Mouse (Mus musculus) T-helper 2 cell (primary cell): ENCODE data around the gene Ctdspl.

Source experiments
- in situ Hi-C: fragments of 300-600 bp; cut with MboI, MseI; formaldehyde crosslinking; loops from one replicate; pipeline ENCODE4 v1.15.1; 2025; ENCODE audit warnings: high pct_unique_total_duplicates

Gene Ctdspl

DNA sequence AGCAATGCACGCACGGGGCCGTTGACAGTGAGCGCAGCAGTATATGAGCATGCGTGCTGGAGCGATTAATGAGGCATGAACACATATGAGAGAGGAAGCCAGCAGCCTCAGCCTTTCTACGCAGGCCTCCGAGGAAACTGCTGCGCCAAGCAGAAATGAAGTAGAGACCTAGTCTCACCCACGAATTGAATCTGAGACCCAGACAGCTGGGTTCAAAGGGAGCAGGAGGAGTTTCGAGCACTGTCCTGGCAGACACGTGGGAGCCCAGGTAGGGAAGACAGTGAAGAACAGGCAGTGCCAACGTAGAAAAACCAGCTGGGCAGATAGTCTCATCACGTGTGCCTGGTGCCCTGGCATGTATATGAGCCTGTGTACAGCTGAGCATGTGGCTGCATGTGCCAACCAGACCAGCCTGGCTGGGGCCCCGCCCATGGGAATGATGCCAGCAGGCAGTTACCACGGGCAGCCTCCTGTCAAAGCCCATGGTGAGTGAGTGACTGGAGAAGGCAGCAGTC lies 6.5 kb upstream of the Ctdspl start:
- in situ Hi-C loops, result loop anchor here (5.0 kb wide), 1 partner anchor 148 kb away; no protein-coding TSS in a partner anchor

DNA sequence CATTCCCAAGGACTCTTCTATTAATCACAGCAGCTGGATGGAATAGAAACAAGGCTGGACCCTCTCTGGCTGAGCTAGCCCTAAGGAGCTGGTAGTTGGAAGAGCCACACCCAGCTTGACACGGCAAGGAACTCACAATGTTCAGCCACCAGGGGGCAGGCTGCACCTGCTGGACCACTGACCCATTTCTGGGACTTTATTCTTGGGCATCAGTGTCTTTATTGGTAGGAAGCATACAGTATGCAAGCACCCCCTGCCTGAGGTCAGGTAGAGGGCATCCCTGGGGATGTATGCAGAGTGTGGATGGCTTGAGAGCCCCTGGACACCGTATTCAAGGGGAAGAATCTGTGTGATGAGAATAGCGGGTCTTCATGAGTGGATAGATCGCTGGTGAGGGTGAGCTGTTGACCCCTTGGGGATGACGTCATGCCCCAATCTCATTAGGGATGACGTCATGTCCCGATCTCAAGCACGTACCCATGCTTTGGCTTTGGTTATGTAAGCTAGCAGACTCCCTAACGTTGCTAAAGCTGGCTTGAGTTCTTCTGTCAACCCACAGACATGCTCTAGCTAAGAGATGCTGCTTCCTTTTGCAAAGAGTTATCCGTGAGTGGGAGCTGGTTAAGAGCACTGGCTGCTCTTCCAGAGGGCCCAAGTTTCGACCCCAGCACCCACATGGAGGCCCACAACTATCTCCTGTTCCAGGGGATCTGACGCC lies 5.3 kb upstream of the Ctdspl start:
- in situ Hi-C loops, result loop anchor here (5.0 kb wide), 1 partner anchor 146 kb away; no protein-coding TSS in a partner anchor

DNA sequence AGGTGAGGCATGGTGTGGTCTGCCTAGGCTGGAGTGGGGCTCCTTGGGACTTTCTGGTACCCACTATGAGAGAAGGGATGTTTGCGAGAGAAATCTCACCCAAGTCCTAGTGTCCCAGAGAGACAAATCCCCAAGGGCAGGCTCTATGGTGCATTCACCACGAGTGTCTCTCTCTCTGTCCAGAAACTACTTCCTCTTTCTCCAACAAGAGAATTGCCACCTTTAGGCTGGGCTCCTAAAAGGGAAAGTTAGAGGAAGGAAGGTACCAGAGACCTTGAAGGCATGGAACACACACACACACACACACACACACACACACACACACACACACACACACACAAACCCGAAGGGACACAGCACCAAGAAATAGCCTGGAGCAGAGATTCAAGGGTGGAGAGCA lies 4.3 kb upstream of the Ctdspl start:
- in situ Hi-C loops, result loop anchor here (5.0 kb wide), 1 partner anchor 145 kb away; no protein-coding TSS in a partner anchor

DNA sequence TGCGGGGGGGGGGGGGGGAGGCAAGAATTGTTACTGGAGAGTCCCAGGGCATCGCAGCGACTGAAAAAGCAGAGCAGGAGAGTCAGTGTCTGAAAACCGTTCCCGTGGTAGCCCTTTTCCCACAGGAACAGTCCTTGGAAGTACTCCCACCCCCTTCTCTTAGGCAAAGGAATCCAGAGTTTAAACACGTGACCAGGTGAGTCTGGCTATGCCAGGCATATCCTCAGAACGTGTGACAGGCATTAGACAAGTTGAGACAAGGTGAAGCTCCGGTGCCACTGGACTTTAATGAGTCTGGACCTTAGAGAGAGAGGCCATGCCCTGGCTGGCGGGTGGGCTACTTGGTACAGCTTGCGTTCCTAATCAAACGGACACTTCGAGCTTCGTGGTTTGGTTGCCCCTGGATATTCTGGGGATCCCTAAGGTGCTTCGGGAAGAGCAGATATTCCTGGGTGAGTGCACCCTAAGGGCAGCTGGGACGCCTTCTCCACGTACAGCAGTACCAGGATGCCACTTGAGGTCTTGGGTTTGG lies 1.6 kb upstream of the Ctdspl start:
- in situ Hi-C loops, result loop anchor here (5.0 kb wide), 1 partner anchor 143 kb away; no protein-coding TSS in a partner anchor

DNA sequence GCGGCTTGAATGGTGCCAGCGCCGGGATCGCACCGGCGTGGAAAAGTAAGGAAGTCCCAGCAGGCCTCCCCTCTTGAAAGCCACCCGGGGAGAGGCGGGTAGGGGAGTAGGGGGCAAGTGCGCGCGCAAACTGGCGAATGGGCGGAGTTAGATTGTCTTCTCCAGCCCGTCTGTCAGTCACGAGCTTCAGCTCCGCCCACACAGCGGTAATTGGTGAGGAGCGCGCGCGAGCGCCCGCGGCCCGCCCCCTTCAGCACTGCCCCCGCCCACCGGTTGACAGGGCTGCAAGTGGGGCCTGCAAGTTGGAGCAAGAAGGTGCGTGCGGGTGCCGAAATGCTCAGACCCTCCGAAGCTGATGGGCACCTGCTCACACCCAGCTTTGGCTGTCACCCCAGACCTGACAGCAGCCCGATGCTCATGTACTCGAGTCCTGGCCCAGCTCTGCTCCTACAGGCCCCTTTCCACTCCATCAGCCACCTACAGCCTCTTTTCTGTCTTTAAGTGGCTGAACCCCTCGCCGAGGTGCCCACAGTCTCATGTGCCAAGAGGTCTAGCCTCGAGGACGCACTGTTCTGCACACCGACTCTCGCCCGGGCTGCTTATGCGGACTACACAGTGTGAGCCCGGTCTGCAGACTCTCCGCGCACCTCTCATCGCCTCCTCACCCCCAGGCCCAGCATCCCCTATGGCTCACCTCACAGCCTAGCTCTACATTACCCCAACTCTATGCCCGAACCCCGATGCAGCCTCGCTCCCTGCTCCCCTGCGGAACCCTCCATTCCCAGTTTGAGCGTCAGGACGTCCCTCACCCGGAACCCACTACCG lies 755 bp upstream of the Ctdspl start:
- in situ Hi-C loops, result no loop called here

DNA sequence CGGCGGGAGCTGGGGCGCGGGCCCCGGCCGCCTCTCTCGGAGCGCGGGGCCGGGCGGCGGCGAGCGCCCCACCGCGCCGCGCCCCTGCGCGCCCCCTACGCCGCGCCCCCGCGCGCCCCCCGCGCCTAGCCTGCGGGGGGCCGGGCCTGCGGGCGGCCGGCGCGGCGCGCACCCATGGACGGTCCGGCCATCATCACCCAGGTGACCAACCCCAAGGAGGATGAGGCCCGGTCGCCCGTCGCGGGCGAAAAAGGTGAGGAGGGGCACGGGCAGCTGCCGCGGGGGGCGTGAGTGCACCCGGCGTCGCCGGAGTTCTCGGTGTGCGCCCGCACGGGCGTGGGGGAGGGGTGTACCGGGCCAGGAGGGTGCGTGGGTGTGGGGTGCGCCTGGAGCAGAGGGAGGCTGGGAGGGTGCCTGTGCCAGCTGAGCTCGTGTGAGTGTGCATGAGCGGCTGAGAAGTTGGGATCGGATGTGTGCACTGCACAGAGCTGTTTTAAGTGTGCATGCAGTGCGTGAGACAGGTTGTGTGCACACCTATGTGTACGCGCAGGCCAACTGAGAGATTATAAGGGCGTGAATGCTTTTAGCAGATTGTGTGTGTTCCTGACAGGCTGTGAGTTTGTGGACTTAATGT lies 552 bp downstream of the Ctdspl start:
- in situ Hi-C loops, result no loop called here

DNA sequence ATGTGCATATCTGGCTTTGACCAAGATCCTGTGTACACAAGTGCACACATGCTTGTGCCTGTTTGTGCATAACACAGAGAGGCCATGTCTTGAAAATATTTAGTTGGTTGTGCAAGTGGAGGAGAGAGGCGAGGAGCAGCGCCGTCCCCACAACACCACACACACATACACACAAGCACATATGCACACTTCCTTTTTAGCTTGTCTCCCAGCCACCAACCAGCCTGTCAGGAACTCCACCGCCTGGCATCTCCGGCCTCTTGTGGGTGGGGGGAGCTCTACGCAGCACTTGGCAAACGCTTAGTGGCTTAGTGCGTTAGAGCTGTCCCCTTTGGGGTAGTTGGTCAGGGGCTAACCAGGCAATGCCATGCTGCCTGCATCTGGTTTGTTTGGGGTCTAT lies 1.2 kb downstream of the Ctdspl start:
- in situ Hi-C loops, result no loop called here

DNA sequence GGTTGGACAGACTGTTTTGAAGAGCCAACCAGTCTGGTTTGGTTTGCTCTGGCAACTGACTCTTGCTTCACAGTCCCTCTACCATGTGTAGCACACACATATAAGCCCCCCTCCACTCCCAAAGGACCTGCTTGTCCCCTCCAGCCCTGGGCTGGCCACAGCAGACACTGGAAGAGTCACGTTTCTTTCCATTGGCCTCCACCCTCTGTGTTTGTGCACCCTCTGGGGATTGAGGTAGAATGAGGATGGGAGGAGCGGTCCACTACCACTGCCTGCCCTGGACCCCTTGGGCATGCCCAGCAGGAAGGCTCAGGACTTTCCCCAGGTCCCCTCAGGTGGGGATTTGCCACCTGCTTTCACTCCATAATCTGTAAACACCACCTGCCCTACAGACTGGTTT lies 1.8 kb downstream of the Ctdspl start:
- in situ Hi-C loops, result no loop called here

DNA sequence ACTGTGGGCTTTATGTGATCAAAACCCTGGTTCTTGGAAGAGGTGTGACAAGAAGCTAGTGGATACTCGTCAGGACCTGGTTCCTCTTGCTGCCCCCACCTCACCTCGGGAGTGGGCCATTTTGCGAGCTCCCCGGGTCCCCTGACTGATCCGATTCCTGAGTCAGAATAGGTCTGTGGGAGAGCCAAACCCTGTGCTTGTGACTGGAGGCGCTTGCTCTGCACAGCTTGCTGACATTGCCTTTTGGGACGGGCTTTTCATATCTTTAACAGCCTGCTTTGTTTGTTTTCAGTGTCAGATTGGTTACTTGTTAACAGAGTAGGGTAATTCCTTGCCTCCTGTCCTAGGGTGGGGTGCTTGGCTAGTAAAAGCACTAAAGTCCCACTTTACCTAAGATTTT lies 2.4 kb downstream of the Ctdspl start:
- in situ Hi-C loops, result no loop called here

DNA sequence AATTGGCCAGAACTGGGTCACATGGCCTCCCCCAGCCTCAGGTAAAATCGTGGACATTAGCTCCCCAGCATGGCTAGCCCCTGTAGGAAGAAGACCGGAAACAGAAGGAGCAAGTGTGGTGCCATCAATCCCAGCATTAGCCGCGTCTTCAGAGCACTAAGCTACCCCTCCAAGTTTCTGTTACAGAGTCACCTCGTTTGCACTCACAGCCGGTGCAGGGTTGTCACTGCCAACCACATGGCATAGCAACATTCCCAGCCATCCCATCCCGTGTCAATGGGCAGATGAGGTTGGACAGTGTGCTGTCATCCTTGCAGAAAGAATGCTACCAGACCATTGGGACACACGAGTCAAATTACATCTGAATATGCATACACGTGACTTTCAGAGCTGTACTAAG lies 4.4 kb downstream of the Ctdspl start:
- in situ Hi-C loops, result no loop called here

DNA sequence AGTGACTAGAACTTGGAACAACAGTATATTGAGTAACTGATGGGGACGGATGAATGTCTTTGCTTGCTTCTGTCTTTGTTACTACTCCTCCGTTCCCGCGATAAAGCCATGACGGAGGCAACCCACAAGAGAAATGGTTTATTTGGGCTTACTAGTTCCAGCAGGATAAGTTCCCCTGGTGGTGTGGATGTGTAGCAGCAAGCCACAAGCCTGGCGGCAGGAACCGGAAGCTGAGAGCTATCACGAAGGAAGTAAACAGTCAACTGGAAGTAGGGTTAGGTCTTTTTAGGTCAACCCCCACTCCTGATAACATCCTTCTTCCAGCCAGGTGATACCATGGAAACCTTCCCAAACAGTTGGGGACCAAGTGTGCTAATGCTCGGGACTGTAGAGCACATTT lies 7.5 kb downstream of the Ctdspl start:
- in situ Hi-C loops, result no loop called here

DNA sequence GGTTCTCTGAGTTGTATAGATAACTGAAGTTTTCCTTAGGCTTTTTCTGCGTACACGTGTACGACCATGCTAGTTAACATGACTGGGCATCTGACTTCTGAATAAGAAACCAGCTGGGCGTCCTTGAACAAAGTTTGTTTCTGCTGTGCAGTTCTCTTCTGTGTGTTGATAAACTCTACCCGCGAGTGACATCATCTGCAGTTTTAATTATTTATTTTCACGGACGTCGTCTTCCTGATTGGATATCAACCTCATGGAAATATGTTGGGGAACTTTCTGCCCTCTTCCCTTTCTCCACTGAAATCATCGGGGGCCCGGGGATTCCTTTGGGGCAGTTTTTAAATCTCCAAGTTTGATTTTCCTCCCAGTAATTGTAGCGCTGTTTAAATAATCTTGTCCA lies 8.1 kb downstream of the Ctdspl start:
- in situ Hi-C loops, result no loop called here

DNA sequence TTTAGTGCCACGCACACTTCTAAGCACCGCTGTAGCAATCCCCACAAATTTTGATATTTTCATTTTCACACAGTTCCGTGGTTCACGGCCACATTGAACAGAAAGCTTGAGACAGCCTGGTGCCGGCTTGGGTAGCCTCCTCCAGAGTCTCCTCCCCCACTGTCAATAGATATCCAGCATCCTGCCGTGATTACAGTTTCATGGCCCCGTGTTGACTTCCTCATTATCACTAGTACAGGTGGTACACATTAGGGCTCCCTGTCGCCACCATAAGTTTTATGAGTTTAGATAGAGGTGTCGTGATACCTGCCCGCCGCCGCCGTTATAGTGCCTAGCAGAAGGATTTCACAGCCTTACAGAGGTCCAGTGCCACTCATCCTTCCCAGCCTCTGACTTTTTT lies 8.8 kb downstream of the Ctdspl start:
- in situ Hi-C loops, result no loop called here

DNA sequence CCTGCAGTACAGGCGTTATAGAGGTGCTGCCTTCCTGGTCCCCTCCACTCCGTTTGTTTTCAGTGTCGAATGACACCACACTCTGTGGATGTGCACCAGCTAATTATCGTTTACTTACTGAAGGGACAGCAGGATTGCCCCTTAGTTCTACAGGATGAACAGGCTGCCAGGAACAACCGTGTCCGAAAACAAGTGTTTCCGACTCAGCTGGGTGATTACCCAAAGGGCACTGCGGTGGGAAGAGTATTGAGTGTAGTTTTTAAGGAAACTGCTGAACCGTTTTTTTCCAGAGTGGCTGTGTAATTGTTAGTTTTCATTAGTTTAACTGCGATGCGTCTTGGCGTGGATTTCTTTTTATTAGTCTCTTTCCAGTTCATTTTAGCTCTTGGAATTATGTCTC lies 9.8 kb downstream of the Ctdspl start:
- in situ Hi-C loops, result no loop called here

DNA sequence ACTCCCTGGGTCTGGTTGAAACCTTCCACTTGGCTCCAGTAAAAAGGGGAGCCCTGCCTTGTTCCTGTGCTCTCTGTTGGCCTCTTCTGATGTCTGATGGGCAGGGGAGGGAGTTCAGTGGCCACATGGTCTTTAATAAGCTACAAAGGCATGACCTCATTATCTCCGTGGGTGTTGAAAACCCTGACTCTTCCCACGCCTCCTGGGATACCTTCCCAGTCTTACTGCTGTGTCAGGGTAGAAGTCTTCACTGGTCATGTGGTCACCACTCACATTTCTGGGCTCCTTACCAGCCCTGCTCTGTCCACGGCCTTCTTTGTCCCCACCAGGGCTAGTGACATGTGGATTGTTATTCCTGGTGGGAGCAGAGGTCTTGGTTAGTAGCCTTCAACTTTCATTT lies 11.3 kb downstream of the Ctdspl start:
- in situ Hi-C loops, result no loop called here

DNA sequence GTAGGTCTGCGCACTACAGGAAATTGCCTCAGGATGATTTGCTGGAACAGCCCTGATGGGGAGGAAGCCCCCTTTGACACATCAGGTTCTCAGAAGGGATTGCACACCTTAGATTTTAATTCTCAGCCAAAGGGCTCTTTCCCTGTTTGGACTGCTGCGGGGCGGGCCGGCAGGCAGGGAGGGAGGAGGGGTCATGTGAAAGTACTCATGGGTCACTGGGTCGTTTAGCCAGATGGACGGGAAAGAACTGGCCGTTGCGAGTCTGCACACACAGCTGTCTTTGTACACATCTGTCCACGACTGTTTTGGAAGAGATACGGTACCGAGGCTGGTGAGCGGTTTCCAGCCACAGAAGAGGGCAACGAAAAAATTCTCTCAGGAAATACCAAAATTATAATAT lies 13.2 kb downstream of the Ctdspl start:
- in situ Hi-C loops, result no loop called here

DNA sequence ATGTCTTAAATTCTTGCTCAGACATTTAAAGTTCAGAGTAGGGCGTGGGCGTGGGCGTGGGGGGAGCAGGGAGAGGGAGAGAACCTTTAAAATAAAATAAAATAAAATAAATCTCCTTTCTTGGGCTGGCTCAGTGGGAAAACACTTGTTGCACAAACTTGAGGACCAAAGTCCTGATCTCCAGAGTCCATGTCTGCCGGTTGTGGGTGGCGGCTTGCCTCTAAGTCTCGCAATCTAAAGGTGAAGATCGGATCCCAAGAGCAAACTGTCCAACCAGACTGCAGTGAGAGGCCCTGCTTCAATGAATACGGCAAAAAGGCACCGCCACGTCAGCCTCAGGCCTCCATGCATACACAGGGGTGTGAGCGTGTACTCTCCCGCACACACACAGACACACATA lies 13.6 kb downstream of the Ctdspl start:
- in situ Hi-C loops, result no loop called here

DNA sequence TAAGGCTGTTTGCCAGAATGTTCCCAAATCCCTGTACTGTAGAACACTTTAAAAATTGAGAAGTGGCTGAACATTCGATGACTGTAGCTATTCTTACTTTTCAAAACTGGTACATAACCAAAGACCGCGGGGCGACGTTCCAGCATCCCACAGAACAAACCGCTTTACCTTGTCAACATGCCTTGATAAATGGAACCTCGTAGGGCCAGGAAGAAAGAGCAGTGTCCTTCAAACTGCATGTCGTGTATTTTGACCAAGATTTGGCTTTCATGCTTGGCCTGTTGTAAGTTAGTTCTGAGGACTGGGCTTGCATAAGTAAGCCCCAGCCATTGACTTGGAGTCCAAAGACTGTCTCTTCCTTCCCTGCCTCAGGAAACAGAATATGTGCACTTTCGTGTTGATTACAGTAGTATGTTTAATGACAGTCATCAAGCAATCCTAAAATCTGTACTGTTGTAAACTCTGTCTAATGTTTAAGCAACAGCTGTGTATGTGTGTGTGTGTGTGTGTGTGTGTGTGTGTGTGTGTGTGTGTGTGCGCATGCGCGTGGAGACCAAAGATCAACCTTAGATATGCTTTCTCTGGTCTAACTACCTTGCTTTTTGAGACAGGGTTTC lies 14.4 kb downstream of the Ctdspl start:
- in situ Hi-C loops, result no loop called here

DNA sequence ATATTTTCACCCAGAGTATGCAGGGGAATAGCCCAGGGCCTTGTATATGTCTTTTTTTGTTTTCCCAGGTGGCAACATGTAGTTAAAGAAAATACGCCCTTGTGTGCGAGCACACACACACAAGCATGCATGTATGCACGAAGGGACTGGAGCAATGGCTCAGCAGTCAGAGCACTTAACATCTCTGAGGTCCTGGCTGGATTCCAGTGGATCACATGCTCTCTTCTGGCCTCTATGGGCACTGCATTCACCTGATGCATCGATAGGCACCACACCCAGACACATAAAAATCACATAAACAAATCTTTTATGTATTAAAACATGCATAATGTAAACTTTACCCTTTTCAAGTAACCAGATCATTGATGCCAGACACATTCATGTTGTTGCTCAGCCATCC lies 15.8 kb downstream of the Ctdspl start:
- in situ Hi-C loops, result no loop called here

DNA sequence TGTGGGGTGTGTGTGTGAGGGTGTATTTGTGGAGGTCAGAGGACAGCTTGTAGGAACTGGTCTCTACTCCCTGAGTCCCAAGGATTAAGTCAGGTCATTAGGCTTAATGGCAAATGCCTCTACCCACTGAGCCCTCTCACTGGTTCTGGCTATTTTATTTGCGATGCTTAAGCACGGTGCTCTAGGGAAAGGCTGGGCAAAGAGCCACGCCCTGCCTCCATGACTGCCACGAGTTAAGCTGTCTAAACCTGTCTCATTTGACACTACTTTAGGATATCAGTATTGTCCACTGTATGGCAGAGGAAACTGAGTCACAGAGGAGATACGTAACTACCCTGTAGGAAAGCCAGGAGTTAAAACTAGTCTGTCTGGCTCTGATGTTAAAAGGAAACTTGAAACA lies 17.7 kb downstream of the Ctdspl start:
- in situ Hi-C loops, result no loop called here

DNA sequence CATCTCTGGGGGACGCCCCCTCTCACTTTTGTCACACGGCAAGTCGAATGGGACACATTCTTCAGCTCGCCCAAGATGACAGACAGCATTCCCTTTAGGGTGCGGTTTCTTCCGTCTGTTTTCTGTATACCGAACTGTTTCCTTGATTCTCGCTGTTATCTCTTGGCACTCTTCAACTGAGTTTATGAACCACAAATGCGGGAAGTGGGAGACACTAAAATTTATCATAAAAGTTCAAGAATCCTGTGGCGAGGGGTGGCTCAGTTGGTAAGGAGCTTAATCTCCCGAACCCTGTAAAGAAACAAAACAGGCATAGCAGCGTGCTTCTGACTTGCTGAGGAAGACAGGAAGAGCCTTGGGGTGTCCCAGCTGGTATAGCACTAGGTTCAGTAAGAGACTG lies 18.1 kb downstream of the Ctdspl start:
- in situ Hi-C loops, result no loop called here

DNA sequence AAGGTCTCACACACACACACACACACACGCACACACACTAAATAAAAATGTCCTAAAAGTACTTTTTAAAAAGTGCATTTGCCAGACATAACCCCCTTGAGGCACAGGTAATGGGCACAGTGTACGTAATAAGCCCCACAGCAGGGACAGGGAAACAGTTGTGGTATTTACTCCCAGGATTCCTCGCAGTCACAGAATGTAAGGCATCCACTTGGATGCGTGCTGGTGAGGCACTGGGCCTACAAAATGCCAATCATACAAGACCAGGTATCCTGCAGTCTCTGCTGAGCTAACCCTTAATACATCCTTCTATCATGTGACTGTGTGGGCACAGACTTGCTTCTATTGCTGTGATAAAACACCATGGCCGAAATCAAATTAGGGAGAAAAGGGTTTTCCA lies 22.2 kb downstream of the Ctdspl start:
- in situ Hi-C loops, result no loop called here
